Mouse (Mus musculus): ENCODE measurements around the gene Gatd1.

DNA sequence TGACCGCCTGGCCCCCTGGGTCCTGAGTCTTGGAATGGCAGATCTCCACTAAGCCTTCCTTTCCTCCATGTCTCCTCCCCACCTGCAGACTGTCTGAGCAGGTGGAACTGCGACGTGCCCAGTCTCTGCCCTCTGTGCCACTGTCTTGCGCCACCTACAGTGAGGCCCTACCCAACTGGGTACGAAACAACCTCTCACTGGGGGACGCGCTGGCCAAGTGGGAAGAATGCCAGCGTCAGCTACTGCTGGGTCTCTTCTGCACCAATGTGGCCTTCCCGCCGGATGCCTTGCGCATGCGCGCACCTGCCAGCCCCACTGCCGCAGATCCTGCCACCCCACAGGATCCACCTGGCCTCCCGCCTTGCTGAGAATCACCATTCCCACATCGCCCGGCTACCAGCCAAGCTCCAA lies 45.4 kb upstream of the Gatd1 start:
- no peak for TF ChIP-seq EP300 (IDR thresholded peaks at IDR 0.05; ENCODE audit: insufficient read depth, low read depth, low read length)
- no peak for TF ChIP-seq CTCF (IDR thresholded peaks at IDR 0.05; ENCODE audit: low read depth, low read length)
- no peak for TF ChIP-seq POLR2A (IDR thresholded peaks at IDR 0.05; ENCODE audit: insufficient read depth, low read length)
